Mouse (Mus musculus): Measurements from ENCODE around the gene Olfr1360. TPM values are rescaled to one million over a fixed set of nuclear protein-coding genes. Genes with fewer than 3 reads are reported as not detected.
A peak's percentile ranks its signal among the peaks of the same experiment; 100 is the strongest.
"Not testable (repeated sequence)": the region's sequence is repeated elsewhere in the genome, so short reads cannot be mapped to it uniquely, and the experiment has no call there.

The Olfr1360 gene
- total RNA-seq (2015; ENCODE audit: low replicate concordance) = not detected in 2 replicates
- total RNA-seq (2017; ENCODE audit: low replicate concordance) = not detected in 2 replicates

GRCm38 (mm10) chr13:21677305-21677704 lies at the start of gene Olfr1360:
Gene Olfr1360, minus strand, starts transcription at chr13:21677405.
- ATAC-seq (replicated peaks; ENCODE audit: low FRiP score, poor library complexity, severe bottlenecking) = no peak

GRCm38 (mm10) chr13:21722993-21723836 lies 46.0 kb upstream of the Olfr1360 start:
- ATAC-seq (replicated peaks; ENCODE audit: low FRiP score, poor library complexity, severe bottlenecking) = no peak

- ATAC-seq (replicated peaks; ENCODE audit: low FRiP score, poor library complexity, severe bottlenecking) = peak; percentile 21; the same call in 1 of the 2 replicates
These were observed 45.2 kb upstream of the Olfr1360 start for GRCm38 (mm10) chr13:21722373-21722925.

- peak; percentile 77 for ATAC-seq (replicated peaks; ENCODE audit: low FRiP score, poor library complexity, severe bottlenecking)
These were observed 44.7 kb upstream of the Olfr1360 start, which contains the start of gene Hist1h2bm for GRCm38 (mm10) chr13:21721757-21722372. Gene Hist1h2bm, plus strand, starts transcription at chr13:21722044.

GRCm38 (mm10) chr13:21721107-21721756 lies 44.0 kb upstream of the Olfr1360 start:
- not testable (repeated sequence) for ATAC-seq (replicated peaks; ENCODE audit: low FRiP score, poor library complexity, severe bottlenecking)

GRCm38 (mm10) chr13:21718381-21719080 lies 41.3 kb upstream of the Olfr1360 start:
- peak; percentile 4 for ATAC-seq (replicated peaks; ENCODE audit: low FRiP score, poor library complexity, severe bottlenecking)

- peak; percentile 40 for ATAC-seq (replicated peaks; ENCODE audit: low FRiP score, poor library complexity, severe bottlenecking)
These were observed 40.5 kb upstream of the Olfr1360 start, which contains the start of gene Hist1h3h for GRCm38 (mm10) chr13:21717397-21718357. Gene Hist1h3h, plus strand, starts transcription at chr13:21717659.

GRCm38 (mm10) chr13:21716540-21717391 lies 39.6 kb upstream of the Olfr1360 start:
- ATAC-seq (replicated peaks; ENCODE audit: low FRiP score, poor library complexity, severe bottlenecking) = peak; percentile 13

GRCm38 (mm10) chr13:21715864-21716539 lies 38.8 kb upstream of the Olfr1360 start, which contains the start of the genes Hist1h2bl and Hist1h2ai:
Gene Hist1h2bl, minus strand, starts transcription at chr13:21716143.
Gene Hist1h2ai, plus strand, starts transcription at chr13:21716422.
- peak; percentile 70 for ATAC-seq (replicated peaks; ENCODE audit: low FRiP score, poor library complexity, severe bottlenecking)

- ATAC-seq (replicated peaks; ENCODE audit: low FRiP score, poor library complexity, severe bottlenecking) = peak; percentile 12; the same call in 1 of the 2 replicates
These were observed 38.1 kb upstream of the Olfr1360 start for GRCm38 (mm10) chr13:21715131-21715863.

GRCm38 (mm10) chr13:21714725-21715124 lies 37.5 kb upstream of the Olfr1360 start:
- peak; percentile 28 for ATAC-seq (replicated peaks; ENCODE audit: low FRiP score, poor library complexity, severe bottlenecking)

GRCm38 (mm10) chr13:21711698-21712097 lies 34.5 kb upstream of the Olfr1360 start:
- no peak for ATAC-seq (replicated peaks; ENCODE audit: low FRiP score, poor library complexity, severe bottlenecking)

GRCm38 (mm10) chr13:21710821-21711525 lies 33.8 kb upstream of the Olfr1360 start:
- 0 out of 2 replicates have a peak, but pooled peaks have one; percentile 36 for ATAC-seq (replicated peaks; ENCODE audit: low FRiP score, poor library complexity, severe bottlenecking)

GRCm38 (mm10) chr13:21710031-21710711 lies 33.0 kb upstream of the Olfr1360 start:
- peak; percentile 89 for ATAC-seq (replicated peaks; ENCODE audit: low FRiP score, poor library complexity, severe bottlenecking)

GRCm38 (mm10) chr13:21706669-21707068 lies 29.5 kb upstream of the Olfr1360 start:
- ATAC-seq (replicated peaks; ENCODE audit: low FRiP score, poor library complexity, severe bottlenecking) = no peak

Data from erythroid progenitor cell, adult 5-6 weeks (primary cell).